Mouse (Mus musculus) 3T3-L1 (cell line): Measurements from ENCODE around the gene Ftsj3.
"Not testable (repeated sequence)": the region's sequence is repeated elsewhere in the genome, so short reads cannot be mapped to it uniquely, and the experiment has no call there.

ENCODE experiments used
- DNase-seq: peaks from one replicate; pipeline ENCODE4 v3.0.0-alpha.2; 2015; ENCODE audit warnings: low read depth, low spot score

Ftsj3 gene

GRCm38 (mm10) chr11:106201337-106202122, 54.3 kb downstream of the Ftsj3 start:
- DNase-seq: no peak

GRCm38 (mm10) chr11:106200756-106201155, 55.1 kb downstream of the Ftsj3 start:
- DNase-seq: no peak

GRCm38 (mm10) chr11:106199997-106200396, 55.9 kb downstream of the Ftsj3 start:
- DNase-seq: not testable (repeated sequence)
